Mouse (Mus musculus) liver, embryonic 14.5 days (tissue): ENCODE results near the gene Mrm2.

ENCODE experiments used
- CTCF ChIP-seq: IDR thresholded peaks from 2 replicates; pipeline ENCODE4 v1.5.1; 2016; ENCODE audit warnings: antibody characterized with exemption, low read depth, control low read depth
- EP300 ChIP-seq: IDR thresholded peaks from 2 replicates; pipeline ENCODE4 v1.6.1; 2016; ENCODE audit warnings: antibody characterized with exemption, low read depth

DNA sequence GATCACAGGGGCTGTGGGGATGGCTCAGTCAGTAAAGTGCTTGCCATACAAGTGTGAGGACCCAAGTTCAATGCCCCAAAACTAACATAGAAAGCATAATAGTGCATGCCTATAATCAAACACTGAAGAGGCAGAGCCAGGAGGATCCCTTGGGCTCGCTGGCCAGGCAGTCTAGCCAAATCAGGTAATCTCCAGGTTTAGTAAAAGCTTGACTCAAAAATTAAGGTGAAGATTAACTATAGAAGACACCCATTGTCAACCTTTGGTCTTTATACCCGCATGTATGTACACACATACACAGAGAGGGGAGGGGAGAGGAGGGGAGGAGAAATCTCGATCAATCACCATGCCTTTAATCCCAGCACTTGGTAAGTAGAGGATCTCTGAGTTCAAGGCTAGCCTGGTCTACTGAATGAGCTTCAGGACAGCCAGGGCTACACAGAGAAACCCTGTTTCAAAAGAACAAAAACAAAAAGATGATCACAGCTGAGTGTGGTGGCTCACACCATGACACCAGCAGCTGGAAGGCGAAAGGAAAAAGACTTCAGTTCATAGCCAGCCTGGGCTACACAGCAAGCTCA is 43.6 kb upstream of the Mrm2 start:
- TF ChIP-seq EP300, result no peak
- TF ChIP-seq CTCF, result no peak
